Mouse (Mus musculus) cerebral cortex, adult 2 months (tissue): ENCODE data around the gene Pbx2.

Experiments
- WGBS: fragments of 180-500 bp; shearing (Covaris S2); methylation state at CpG from one replicate; pipeline ENCODE4 v1.1.7; 2018; 5-methylcytosine and 5-hydroxymethylcytosine counted together

The Pbx2 gene

DNA sequence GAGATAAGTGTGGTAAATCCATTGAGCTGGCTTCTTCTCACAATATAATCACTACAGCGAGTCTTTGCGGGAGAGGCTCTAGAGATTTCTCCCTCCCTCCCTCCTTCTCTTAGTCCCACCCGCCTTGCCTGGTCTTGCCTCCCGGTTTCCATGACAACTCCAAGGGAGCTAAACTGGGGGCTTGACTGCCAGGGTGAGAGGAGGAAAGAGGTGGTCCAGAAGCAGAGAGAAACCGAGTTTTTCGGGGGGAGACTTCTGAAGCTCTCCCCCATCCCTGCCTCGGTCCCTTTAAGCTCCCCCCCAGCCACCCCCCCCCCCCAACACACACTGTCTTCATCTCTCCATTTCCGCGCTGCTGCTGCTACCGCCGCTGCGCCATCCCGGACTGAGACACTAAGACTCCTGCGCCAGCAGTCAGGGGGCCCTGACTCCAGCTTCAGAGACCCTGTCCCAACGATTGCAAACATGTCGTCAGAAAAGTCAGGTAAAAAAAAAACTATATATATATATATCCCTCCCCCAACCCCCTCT is 38.2 kb downstream of the Pbx2 start, which contains the start of gene Prrt1:
TSS of gene Prrt1 (plus strand) at position 313 of the 531 bp plus-strand sequence.
- 14% methylated on average over 16 of the region's 16 CpGs for WGBS

DNA sequence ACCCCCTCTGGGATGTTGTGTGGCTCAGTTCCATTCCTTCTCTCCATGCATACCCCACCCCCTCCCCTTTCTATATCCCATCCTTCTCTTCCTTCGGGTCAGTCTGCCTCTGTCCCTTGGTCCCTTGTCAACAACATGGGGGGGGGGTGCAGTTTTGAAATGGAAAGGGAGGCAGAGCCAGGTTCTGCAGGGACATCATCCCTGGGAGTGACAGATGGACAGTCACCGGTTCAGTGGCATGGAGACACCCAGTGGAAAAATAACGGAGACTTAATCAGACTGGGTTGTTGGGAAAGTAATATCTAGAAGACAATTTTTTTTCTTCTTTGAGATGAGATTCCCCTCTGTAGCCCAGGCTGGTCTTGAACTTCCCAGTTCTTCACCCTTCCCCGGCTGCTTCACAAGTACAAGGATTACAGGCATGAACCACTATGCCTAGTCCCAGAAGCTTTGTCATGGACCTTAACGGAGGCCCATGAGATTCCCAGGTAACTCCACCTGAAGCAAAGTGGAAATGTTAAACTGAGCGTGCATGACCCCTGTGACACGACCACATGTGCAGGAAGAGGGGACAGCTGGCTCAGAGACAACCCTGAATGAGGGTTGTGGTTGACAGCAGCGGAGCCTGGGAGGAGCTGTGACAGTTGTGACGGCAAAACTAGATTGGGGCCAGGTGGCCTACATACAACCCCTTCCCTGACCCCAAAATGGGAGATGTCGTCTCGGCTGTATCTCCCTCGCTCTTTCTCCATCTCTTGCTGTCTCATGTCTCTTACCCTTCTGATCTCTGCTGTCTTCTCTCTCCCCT is 38.9 kb downstream of the Pbx2 start:
- WGBS = 24% methylated on average over 12 of the region's 12 CpGs

DNA sequence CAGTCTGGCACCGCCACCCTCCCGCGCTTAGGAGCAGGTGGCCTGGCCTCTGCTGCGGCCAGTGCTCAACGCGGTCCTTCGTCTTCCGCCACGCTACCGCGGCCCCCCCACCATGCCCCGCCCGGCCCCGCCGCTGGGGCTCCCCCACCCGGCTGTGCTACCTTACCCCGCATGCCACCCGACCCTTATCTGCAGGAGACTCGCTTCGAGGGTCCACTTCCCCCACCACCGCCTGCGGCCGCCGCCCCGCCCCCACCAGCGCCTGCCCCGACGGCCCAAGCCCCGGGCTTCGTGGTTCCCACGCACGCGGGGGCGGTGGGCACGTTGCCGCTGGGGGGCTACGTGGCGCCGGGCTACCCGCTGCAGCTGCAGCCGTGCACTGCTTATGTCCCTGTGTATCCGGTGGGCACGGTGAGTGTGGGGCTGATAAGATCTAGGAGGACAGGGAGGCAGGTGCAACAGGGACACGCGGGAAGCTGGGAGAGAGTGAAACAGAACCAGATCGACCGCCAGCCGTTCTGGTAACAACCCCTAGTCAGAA is 39.8 kb downstream of the Pbx2 start:
- 4% methylated on average over 48 of the region's 48 CpGs for WGBS

DNA sequence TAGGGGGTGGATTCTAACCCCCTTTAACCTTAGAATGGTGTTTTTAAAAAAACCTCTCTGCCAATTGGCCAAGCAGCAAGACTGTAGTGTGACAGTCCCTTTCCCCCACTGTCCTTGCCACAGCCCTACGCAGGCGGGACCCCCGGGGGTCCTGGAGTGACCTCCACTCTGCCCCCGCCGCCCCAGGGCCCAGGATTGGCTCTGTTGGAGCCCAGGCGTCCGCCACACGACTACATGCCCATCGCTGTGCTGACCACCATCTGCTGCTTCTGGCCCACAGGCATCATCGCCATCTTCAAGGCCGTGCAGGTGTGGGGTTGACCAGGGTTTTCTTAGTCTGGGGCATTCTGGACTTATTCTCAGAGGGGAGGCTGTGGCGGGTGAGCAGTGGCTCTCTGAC is 40.6 kb downstream of the Pbx2 start:
- 24% methylated on average over 12 of the region's 12 CpGs for WGBS

DNA sequence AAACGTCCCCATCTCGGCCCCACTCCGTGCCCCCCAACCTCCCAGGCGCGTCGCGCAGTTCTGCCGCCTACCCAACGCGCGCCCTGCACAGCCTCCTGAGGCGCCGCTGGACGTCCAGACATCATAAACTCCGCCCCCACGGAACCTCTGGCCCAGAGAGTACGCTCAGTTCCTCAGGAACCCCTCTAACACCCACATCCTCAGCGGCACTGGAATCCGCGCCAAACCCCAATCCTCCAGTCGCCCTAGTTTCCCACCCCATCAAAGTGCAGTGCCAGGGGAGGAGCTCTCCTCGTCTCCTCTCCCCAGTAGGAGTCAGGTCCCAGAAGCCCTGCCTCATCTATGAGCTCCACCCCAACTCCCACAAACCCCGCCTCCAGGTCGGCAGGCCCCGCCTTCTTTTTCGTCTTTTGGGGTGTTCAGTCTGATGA is 41.2 kb downstream of the Pbx2 start:
- 4% methylated on average over 26 of the region's 26 CpGs for WGBS

DNA sequence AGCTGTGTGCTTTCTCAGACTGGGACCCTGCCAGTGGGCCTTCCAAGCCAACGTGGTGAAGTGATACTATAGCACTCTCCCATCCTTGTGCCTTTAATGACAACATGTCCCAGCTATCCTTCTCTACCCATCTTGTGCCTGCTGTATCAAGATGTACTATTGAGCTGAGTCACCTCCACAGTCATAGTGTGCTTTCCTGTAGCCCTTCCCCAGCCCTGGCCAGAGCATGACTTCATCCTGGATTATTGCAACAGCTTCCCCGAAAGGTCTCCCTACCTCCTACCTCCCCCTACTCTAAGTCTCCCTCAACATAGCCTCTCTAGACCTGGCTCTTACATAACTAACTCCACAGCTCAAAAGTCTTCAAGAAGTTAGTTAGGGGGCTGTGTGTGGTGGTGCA is 44.6 kb downstream of the Pbx2 start:
- 55% methylated on average over 2 of the region's 2 CpGs for WGBS

DNA sequence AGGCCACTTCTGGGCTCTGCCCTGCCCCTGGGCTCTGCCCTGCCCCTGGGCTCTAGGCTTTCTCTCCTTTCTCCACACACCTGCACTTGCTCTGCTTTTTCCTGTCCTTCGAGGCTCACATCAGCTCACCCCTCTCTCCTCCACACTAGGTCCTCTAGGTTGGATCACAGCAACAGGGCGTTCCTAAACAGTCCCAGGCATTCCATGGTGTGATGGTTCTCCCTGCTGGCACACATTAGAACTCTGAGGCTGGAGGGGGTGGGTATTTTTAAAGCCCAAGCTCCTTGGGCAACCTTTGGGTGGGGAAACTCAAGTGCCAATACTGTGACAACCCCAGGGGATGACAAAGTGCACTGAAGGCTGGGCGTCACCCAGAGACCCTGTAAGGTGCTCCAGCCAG is 46.4 kb downstream of the Pbx2 start:
- WGBS = 60% methylated on average over 3 of the region's 3 CpGs

DNA sequence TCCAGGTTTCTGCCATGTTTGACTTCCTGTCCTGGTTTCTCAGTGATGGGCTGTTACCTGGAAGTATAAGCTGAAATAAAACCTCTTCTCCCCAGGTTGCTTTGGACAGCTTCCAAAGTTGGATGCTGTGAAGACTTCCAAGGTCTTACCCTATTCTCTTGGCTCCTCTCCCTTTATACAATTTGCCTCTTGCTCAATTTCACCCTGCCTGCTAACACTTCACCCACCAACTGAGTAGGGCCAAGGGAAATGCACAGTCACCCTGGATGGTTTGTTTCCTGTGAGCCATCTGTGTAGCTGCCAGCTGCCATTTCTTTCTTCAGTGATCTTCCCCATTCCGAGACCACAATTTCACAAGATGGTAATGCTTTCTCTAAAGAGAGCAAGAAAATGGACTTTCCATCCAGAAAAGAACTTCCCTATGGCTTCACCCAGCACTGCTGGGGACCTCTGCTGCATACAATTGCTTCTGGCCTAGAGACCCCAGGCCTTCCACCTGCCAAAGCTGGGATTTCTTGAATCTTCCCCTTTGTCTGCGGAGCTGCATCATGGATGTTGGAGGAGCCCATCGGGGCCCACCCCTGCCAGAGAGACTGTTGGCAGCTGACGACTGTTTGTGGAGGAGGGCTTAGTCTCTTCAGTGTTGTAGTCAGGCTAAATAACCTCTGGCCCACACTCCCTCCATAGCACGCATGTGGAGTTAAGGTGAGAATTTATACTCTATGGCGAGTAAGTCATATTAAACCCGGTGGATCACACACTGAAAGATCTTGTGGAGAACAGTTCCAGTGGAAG is 48.6 kb downstream of the Pbx2 start:
- whole genome bisulfite sequencing = 78% methylated on average over 7 of the region's 7 CpGs

DNA sequence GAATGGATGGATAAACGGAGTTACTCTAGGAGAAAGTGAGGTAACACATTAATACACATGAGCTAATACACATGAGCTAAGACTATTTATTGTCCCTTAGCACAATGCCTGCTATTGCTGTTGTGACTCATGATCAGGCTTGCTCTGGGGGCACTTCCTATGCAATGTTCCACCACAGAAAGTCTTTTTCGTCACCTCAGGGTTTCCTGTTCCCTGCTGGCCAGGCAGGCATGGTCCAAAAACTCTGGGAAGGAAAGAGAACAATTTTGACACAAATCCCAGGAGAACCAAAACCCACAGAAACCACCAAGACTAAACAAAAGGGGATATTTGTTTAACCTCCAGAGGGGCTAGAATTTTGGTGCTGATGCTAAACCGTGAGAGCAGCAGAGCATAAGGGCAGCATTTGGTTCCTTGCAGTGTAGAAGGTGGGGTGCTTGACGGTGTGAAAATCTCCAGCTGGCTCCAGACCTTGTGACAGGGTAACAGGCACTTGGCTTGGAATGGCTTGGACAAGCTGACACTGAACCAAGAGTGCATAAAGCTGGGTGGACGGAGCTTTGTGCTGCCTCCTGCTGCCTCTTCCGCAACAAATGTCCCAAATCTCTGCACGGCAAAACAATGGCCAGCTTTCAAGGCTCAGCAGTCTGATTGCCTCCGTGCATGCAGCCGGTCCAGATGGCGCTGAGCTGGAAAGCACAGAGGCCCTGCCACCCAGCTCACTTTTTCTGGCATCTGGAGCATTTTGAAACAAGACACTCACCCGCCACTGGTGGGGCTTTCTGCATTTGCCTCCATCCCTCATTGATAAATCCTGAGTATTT is 49.9 kb downstream of the Pbx2 start:
- 15% methylated on average over 11 of the region's 11 CpGs for WGBS

DNA sequence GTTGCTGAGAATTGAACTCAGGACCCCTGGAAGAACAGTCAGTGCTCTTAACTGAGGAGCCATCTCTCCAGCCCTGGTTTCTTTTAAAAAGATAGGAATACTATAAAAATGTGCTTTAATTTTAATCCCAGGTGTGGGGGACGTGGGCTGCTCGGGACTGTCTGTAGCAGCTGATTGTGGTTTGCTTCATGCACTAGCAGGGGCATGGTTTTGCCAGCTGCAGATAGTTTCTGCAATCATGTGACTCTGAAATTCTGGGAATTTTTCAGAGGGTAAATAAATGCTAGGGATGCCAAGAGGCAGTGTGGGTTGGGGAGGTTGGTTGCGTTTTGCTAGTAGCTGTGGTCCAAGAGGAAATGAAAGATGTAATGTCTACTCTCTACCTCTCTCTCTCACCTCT is 50.9 kb downstream of the Pbx2 start:
- WGBS = 80% methylated on average over 3 of the region's 3 CpGs

DNA sequence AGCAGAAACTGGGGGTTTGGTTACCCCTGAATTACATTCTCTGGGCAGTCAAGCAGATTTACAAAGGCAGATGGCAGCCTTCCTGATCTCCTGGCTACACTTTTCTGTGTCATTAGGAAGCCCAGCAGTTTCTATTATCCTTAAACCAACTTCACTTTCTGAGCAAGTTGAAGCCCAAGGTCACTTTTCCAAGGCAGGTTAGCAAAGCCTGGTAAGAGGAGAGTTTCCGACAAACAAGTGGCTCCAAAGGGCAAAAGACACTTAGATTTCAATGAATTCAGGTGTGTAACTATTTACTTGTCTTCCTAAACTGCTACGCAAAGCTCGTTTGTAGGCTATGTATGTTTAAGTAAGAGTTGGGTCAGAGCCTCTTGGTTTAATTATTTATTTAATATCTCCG is 52.3 kb downstream of the Pbx2 start:
- 86% methylated on average over 4 of the region's 4 CpGs for WGBS

DNA sequence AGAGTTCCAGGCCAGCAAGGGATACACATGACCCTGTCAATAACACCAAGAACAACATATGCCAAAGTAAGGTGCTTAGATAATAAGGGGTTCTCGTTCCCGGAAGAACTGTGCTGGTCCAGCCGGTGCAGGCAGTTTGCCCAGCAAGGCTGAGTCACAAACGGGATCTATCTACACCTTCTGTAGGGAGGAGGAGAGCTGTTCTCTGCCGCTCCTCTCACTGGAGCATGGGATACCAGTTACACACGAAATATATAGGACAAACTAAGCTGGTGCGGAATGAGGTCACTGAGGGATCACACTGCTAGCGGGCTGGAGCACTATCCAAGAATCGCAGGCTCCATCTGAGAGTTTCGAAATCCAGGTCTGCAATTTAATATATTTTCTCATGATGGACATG is 52.9 kb downstream of the Pbx2 start:
- WGBS = 61% methylated on average over 10 of the region's 10 CpGs

DNA sequence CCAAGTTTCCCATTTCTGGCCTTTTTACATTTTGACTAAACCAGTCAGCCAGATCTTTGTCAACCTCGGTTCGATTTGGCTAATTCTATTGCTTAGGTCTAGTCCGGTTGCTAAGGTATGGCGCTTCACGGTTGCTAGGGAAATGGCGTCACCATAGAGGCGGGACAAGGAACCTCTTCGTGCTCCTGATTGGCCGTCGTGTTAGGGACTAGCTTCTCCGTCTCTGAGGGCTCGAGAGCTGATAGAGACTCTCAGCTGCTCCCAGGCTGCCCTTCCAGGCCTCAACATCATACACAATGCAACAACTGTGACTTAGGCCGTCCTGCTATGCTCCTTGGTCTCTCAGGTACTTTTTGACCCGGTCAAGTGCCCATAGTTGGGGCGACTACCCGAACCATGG is 53.5 kb downstream of the Pbx2 start, which contains the start of gene Fkbpl:
TSS of gene Fkbpl (plus strand) at position 157 of the 400 bp plus-strand sequence.
- WGBS = under 1% methylated on average over 16 of the region's 16 CpGs

DNA sequence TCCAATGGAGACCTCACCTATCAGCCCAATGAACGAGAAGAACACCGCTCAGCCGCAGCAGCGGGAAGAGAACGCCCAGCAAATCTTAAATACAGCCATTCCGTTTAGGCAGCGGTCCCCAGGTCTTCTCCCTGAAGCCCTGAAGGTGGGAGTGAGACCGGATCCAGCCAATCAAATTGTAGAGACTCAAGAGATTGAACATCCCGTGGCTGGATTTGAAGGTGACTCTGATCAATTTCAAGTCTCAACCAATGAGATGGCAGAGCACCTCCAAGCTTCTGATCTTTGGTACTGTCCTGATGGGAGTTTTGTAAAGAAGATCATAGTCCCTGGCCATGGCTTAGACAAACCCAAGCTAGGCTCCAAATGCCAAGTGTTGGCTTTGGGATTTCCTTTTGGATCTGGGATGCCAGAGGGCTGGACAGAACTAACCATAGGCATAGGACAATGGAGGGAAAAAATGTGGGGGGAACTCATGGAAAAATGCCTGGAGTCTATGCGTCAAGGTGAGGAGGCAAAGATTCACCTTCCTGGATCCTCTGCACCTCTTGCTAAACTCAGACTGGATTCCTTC is 54.3 kb downstream of the Pbx2 start:
- 45% methylated on average over 10 of the region's 10 CpGs for WGBS

DNA sequence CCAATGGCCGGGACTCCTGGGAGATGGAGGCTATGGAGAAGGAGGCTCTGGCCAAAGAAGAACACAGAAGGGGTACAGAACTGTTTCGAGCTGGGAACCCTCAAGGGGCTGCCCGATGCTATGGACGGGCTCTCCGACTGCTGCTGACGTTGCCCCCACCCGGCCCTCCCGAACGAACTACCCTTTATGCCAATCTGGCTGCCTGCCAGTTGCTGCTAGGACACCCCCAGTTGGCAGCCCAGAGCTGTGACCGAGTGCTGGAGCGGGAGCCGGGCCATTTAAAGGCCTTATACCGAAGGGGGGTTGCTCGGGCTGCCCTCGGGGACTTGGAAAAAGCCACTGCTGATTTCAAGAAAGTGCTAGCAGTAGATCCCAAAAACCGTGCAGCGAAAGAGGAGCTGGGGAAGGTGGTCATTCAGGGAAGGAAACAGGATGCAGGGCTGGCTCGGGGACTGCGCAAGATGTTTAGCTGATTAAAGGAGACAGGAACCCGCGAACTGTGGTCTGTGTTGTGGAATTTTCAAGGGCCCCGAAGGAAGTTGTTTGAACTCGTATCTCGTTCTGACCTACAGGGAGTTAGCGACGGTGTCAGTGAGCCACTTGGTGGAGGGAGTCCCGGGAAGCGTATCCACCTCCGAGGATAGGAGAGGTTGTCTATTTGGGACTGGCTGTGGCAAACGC is 54.9 kb downstream of the Pbx2 start:
- 66% methylated on average over 30 of the region's 30 CpGs for WGBS
